Mouse (Mus musculus) cortical plate, adult 2 months (tissue): ENCODE measurements around the gene Spg20. TPM values are rescaled to one million over a fixed set of nuclear protein-coding genes. Genes with fewer than 3 reads are reported as not detected.

ENCODE experiments used
- H3K27ac ChIP-seq: fragments of 200-500 bp; 2 replicates; pipeline ENCODE4 v1.5.1; 2012; ENCODE audit warnings: low read length, control low read depth, inconsistent platforms; ENCODE audit not compliant: insufficient read depth
- H3K4me1 ChIP-seq: fragments of 200-500 bp; 2 replicates; pipeline ENCODE4 v1.6.1; 2011; ENCODE audit warnings: low read length; ENCODE audit not compliant: control insufficient read depth, insufficient read depth
- H3K4me3 ChIP-seq: fragments of 200-500 bp; 2 replicates; pipeline ENCODE4 v1.5.1; 2011; ENCODE audit warnings: mild to moderate bottlenecking, low read length, control low read depth; ENCODE audit not compliant: insufficient read depth
- CTCF ChIP-seq: fragments of 200-500 bp; IDR thresholded peaks from 2 replicates; pipeline ENCODE4 v1.5.1; 2011; ENCODE audit warnings: mild to moderate bottlenecking, control low read depth, low read length; ENCODE audit not compliant: insufficient read depth; ENCODE audit errors: extremely low read depth
- POLR2A ChIP-seq: fragments of 200-500 bp; IDR thresholded peaks from 2 replicates; pipeline ENCODE4 v1.6.1; 2011; ENCODE audit warnings: mild to moderate bottlenecking, low read length, control low read depth; ENCODE audit not compliant: insufficient read depth; ENCODE audit errors: extremely low read depth
- polyA plus RNA-seq: library from polyadenylated mRNA; depleted of rRNA; stranded (reverse); fragments of >200 nt; gene quantifications from 2 replicates; pipeline ENCODE4 v1.2.3, GENCODE M21; 2012

Gene Spg20
- polyA plus RNA-seq, 1 experiment = 20.2 TPM

- no peak for TF ChIP-seq POLR2A
- no peak for TF ChIP-seq CTCF
- no peak overlapping the region for H3K4me3 ChIP-seq
- peaks cover 4% of the 10 kb centered on the region; the same call in 1 of the 2 replicates for H3K4me1 ChIP-seq
- H3K27ac ChIP-seq = peak overlapping the region; percentile 93
Observed at GRCm38 (mm10) chr3:55095968-55096654, 15.8 kb upstream of the Spg20 start.

DNA sequence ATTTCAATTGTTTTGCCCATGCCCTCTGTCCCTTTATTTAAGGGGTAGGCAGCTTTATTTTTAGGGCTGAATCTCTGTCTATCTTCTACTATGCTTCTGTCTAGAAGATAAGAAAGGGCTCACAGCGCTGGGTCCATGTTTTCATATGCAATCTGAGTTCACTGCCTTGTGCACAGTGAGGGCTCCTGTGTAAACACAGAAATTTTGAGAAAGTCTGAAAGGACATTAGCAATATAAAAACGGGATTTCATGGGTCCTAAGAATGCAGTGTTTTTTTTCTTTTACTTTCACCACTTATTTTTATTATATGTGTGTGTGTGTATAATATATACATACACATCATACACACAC, 15.3 kb upstream of the Spg20 start:
- TF ChIP-seq CTCF = no peak
- Histone ChIP-seq H3K27ac (peak overlapping the region; percentile 95), H3K4me3 (no peak overlapping the region), H3K4me1 (peaks cover 4% of the 10 kb centered on the region; the same call in 1 of the 2 replicates)

DNA sequence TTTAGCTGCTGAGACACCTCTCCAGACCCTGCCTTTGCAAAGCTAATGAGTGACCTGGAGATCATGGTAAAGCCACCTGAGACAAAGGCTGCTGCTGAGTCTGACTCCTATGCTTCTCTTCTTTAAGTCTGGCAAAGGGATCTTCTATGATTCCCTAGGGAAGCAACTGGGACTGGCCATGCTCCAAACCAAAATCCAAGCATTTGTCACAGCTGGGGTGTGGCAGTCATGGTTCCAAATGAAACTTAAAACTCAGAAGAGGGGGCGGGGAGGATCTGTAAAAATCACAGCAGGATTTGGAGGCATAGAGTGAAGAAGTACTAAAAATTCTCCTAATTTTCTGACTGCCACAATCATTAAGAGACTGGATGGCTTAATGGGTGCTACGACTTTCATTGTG, 14.7 kb upstream of the Spg20 start:
- peak overlapping the region; percentile 95 for H3K27ac ChIP-seq

GRCm38 (mm10) chr3:55098014-55098413, 13.9 kb upstream of the Spg20 start:
- TF ChIP-seq CTCF = no peak
- no peak for TF ChIP-seq POLR2A
- Histone ChIP-seq H3K4me3 (no peak overlapping the region), H3K27ac (peak overlapping the region; percentile 77; the same call in 1 of the 2 replicates), H3K4me1 (peaks cover 4% of the 10 kb centered on the region; the same call in 1 of the 2 replicates)

More for the DNA sequence above, 14.7 kb upstream of the Spg20 start:
- Histone ChIP-seq H3K4me1 (peaks cover 4% of the 10 kb centered on the region; the same call in 1 of the 2 replicates), H3K4me3 (no peak overlapping the region)
- no peak for TF ChIP-seq CTCF
- TF ChIP-seq POLR2A = no peak

- no peak for TF ChIP-seq POLR2A
- no peak for TF ChIP-seq CTCF
- Histone ChIP-seq H3K27ac (no peak overlapping the region), H3K4me1 (peaks cover 4% of the 10 kb centered on the region; the same call in 1 of the 2 replicates), H3K4me3 (no peak overlapping the region)
Observed at GRCm38 (mm10) chr3:55098990-55099389, 12.9 kb upstream of the Spg20 start.

DNA sequence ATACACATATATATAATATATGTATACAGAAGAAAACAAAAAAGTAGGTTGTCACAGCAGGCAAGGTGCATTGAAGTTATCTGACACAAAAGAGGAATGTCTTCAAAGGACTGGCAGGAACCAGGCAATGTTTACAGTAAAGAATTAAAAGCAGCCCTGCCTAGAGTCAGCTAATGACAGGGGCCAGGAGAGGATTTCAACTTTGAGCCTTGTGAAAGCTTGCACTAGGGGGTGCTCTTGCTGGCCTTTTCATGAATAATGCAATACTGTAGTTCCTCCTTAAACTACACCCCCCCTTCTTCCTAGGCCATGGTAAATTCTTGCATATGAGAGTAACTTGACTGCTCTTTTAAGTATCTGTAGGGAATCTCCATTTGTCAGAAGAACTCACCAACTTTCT, 10.8 kb upstream of the Spg20 start:
- Histone ChIP-seq H3K4me1 (peaks cover 4% of the 10 kb centered on the region; the same call in 1 of the 2 replicates), H3K27ac (no peak overlapping the region), H3K4me3 (no peak overlapping the region)
- no peak for TF ChIP-seq CTCF
- no peak for TF ChIP-seq POLR2A

- no peak overlapping the region for H3K27ac ChIP-seq
- TF ChIP-seq CTCF (no peak), POLR2A (no peak)
- H3K4me1 ChIP-seq = no peaks in the 10 kb centered on the region
- H3K4me3 ChIP-seq = no peak overlapping the region
Observed at GRCm38 (mm10) chr3:55105372-55106023, 6.4 kb upstream of the Spg20 start.

DNA sequence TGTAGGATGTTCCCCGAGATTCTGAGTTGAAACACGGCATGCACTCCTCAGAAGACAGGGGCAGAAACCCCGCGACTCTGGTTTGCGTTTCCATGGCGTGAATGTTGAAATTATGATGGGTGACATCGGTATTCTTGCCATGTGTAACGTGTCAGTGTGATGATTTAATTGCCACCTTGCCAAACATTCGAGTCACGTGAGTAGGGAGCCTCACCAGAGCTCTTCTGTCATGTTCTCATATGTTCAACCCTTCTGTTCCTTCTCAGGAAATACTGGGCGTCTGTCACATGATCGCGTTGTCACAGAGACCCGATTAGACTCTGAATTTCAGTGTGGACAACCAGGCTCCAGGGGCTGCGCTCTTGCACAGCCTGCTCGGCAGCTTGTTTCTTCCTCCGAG, 5.9 kb upstream of the Spg20 start:
- Histone ChIP-seq H3K4me1 (no peaks in the 10 kb centered on the region), H3K27ac (no peak overlapping the region), H3K4me3 (no peak overlapping the region)
- TF ChIP-seq POLR2A (no peak), CTCF (no peak)

DNA sequence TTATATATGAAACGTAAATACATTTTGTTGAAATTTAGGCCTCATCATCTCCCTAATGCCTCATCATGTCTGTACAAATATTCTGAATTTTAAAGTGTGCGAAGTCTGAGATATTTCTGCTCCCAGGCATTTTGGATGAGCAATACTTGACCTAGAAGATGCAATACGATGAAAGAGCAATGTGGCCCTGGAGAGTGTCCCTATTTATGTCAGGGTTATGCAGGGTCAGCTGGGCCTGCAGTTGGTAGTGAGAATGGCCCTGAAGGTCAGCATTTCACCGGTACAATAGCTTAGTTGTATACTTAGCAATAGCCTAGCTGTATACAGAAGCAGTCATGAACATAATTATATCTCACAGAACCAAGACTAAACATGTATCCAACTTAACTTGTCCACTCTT, 2.8 kb upstream of the Spg20 start:
- H3K27ac ChIP-seq = no peak overlapping the region
- no peak overlapping the region for H3K4me3 ChIP-seq
- TF ChIP-seq CTCF = no peak
- no peak for TF ChIP-seq POLR2A
- no peaks in the 10 kb centered on the region for H3K4me1 ChIP-seq

- peak overlapping the region; percentile 65 for H3K4me3 ChIP-seq
- peaks cover 3% of the 10 kb centered on the region for H3K4me1 ChIP-seq
- 0 out of 2 replicates have a peak overlapping the region, but pooled peaks have one; percentile 71 for H3K27ac ChIP-seq
- TF ChIP-seq CTCF (no peak), POLR2A (no peak)
Observed at GRCm38 (mm10) chr3:55112710-55113415, 955 bp downstream of the Spg20 start.
